ENCODE assay signal across 8 mouse cellular contexts in genomic region chr8:34689825-34690493, GRCm38 (mm10).
DNase-seq lines count a peak whose midpoint lies in the region; ATAC-seq and TF ChIP-seq lines count a peak whose summit lies in the region.

No protein-coding gene starts in this region.

- H3K9ac ChIP-seq in embryonic facial prominence, embryonic 13.5 days = no peak overlapping the region
- H3K9ac ChIP-seq in intestine, embryonic 15.5 days = peak overlapping the region; percentile 13; the same call in 1 of the 2 replicates

- peaks cover 65% of the 10 kb centered on the region for H3K4me1 ChIP-seq in E14TG2a.4 (replicated peaks; ENCODE audit: low read depth, low read length)
- H3K4me1 ChIP-seq in embryonic facial prominence, embryonic 13.5 days = peaks cover 8% of the 10 kb centered on the region; the same call in 1 of the 2 replicates
- H3K4me1 ChIP-seq in intestine, embryonic 15.5 days (replicated peaks) = 0 out of 2 replicates have a peak, but pooled peaks cover 2% of the 10 kb centered on the region

- peak overlapping the region; percentile 20; the same call in 1 of the 2 replicates for H3K4me3 ChIP-seq in E14TG2a.4 (replicated peaks; ENCODE audit: low read length)
- H3K4me3 ChIP-seq in embryonic facial prominence, embryonic 13.5 days = peak overlapping the region; percentile 20; the same call in 1 of the 2 replicates
- H3K4me3 ChIP-seq in intestine, embryonic 15.5 days (replicated peaks) = peak overlapping the region; percentile 31

- H3K4me2 ChIP-seq in embryonic facial prominence, embryonic 13.5 days = peak overlapping the region; percentile 55
- peak overlapping the region; percentile 56 for H3K4me2 ChIP-seq in intestine, embryonic 15.5 days (replicated peaks)

- peaks cover 71% of the 10 kb centered on the region for H3K27me3 ChIP-seq in E14TG2a.4 (ENCODE audit: insufficient read depth, low read length)
- peaks cover 17% of the 10 kb centered on the region for H3K27me3 ChIP-seq in embryonic facial prominence, embryonic 13.5 days
- H3K27me3 ChIP-seq in intestine, embryonic 15.5 days (replicated peaks) = no peaks in the 10 kb centered on the region

- H3K27ac ChIP-seq in embryonic facial prominence, embryonic 13.5 days = no peak overlapping the region
- H3K27ac ChIP-seq in intestine, embryonic 15.5 days = 0 out of 2 replicates have a peak overlapping the region, but pooled peaks have one; percentile 11

- intact Hi-C loops in left cerebral cortex, postnatal 36 days (cut with DNase I) = loop anchor here (5.0 to 10.0 kb wide), 2 partner anchors 193 to 295 kb away; no protein-coding TSS in a partner anchor

- WGBS in embryonic facial prominence, embryonic 13.5 days = 8% methylated on average over 9 of the region's 9 CpGs
- 23% methylated on average over 9 of the region's 9 CpGs for WGBS in intestine, embryonic 15.5 days

- H3K9me3 ChIP-seq in E14TG2a.4 (ENCODE audit: low read length) = peaks cover 3% of the 10 kb centered on the region; the same call in 1 of the 2 replicates
- no peaks in the 10 kb centered on the region for H3K9me3 ChIP-seq in embryonic facial prominence, embryonic 13.5 days
- no peaks in the 10 kb centered on the region for H3K9me3 ChIP-seq in intestine, embryonic 15.5 days

- no peaks in the 10 kb centered on the region for H3K36me3 ChIP-seq in E14TG2a.4 (ENCODE audit: insufficient read depth, low read length)
- H3K36me3 ChIP-seq in embryonic facial prominence, embryonic 13.5 days = no peaks in the 10 kb centered on the region
- no peaks in the 10 kb centered on the region for H3K36me3 ChIP-seq in intestine, embryonic 15.5 days

- no peak for TF ChIP-seq CTCF in E14TG2a.4 (conservative IDR thresholded peaks at IDR 0.05; ENCODE audit: low read length)

- ATAC-seq in embryonic facial prominence, embryonic 13.5 days (ENCODE audit: insufficient number of reproducible peaks, insufficient read depth, low FRiP score, low TSS enrichment, low read depth) = no peak
- ATAC-seq in intestine, embryonic 15.5 days = peak; percentile 45; the same call in 1 of the 2 replicates
- ATAC-seq in megakaryocyte progenitor cell, adult 5-6 weeks (replicated peaks; ENCODE audit: poor library complexity) = peak; percentile 91
- no peak for ATAC-seq in megakaryocyte-erythroid progenitor cell, adult 5-6 weeks (replicated peaks; ENCODE audit: low FRiP score, low TSS enrichment, poor library complexity, severe bottlenecking)

- DNase-seq in embryo, embryonic 9.5 days (ENCODE audit: extremely low spot score) = no peak
- DNase-seq in left cerebral cortex, postnatal 36 days (ENCODE audit: low spot score in 2 of 2) = no peak
- DNase-seq in layer of hippocampus, adult 9-10 months (ENCODE audit: low spot score) = no peak

Comparison
In these comparisons a context has a peak if more than half of its experiments do, and no peak if none do; other contexts are left out.
1. ATAC-seq: peak in intestine, embryonic 15.5 days (single experiment) and megakaryocyte progenitor cell, adult 5-6 weeks (single experiment); none in embryonic facial prominence, embryonic 13.5 days (single experiment) and megakaryocyte-erythroid progenitor cell, adult 5-6 weeks (single experiment).
2. Peak in every context shown above with its lines, with median percentiles within 50 percentile points of each other: H3K4me3 ChIP-seq.